Mouse (Mus musculus) thymus, adult 2 months (tissue): Measurements from ENCODE around the gene Gm3336. TPM values are rescaled to one million over a fixed set of nuclear protein-coding genes. Genes with fewer than 3 reads are reported as not detected.
A peak's percentile ranks its signal among the peaks of the same experiment; 100 is the strongest.

Experiments used
- DNase-seq: peaks from one replicate; pipeline ENCODE4 v3.0.0; 2021
- H3K27ac ChIP-seq: fragments of 200-500 bp; 2 replicates; pipeline ENCODE4 v1.5.1; 2012; ENCODE audit warnings: low read length, control low read depth; ENCODE audit not compliant: control insufficient read depth, insufficient read depth
- H3K27me3 ChIP-seq: fragments of 200-500 bp; 2 replicates; pipeline ENCODE4 v1.6.1; 2012; ENCODE audit warnings: mild to moderate bottlenecking, low read length, moderate library complexity, mixed read lengths; ENCODE audit not compliant: control insufficient read depth, insufficient read depth
- H3K36me3 ChIP-seq: fragments of 200-500 bp; 2 replicates; pipeline ENCODE4 v1.6.1; 2012; ENCODE audit warnings: mild to moderate bottlenecking, low read length, moderate library complexity; ENCODE audit not compliant: control insufficient read depth, insufficient read depth
- H3K4me1 ChIP-seq: fragments of 200-500 bp; replicated peaks from 2 replicates; pipeline ENCODE4 v1.6.1; 2012; ENCODE audit warnings: low read length; ENCODE audit not compliant: control insufficient read depth, insufficient read depth
- H3K4me3 ChIP-seq: fragments of 200-500 bp; 2 replicates; pipeline ENCODE4 v1.5.1; 2012; ENCODE audit warnings: mild to moderate bottlenecking, low read length, control low read depth, moderate library complexity; ENCODE audit not compliant: control insufficient read depth, insufficient read depth
- CTCF ChIP-seq: fragments of 200-500 bp; IDR thresholded peaks from 2 replicates; pipeline ENCODE4 v1.5.1; 2012; ENCODE audit warnings: mild to moderate bottlenecking, control low read depth, low read length, moderate library complexity, borderline replicate concordance; ENCODE audit not compliant: control insufficient read depth, poor library complexity, insufficient read depth; ENCODE audit errors: extremely low read depth
- POLR2A ChIP-seq: fragments of 200-500 bp; IDR thresholded peaks from 2 replicates; pipeline ENCODE4 v1.6.1; 2012; ENCODE audit warnings: mild to moderate bottlenecking, low read length, control low read depth, moderate library complexity; ENCODE audit not compliant: control insufficient read depth, poor library complexity, insufficient read depth; ENCODE audit errors: extremely low read depth
- WGBS: fragments of 180-500 bp; shearing (Covaris S2); methylation state at CpG from one replicate; pipeline ENCODE4 v1.1.7; 2018; 5-methylcytosine and 5-hydroxymethylcytosine counted together
- polyA plus RNA-seq: library from polyadenylated mRNA; depleted of rRNA; stranded (reverse); fragments of >200 nt; gene quantifications from 2 replicates; pipeline ENCODE4 v1.2.3, GENCODE M21; 2012; rRNA removed

The Gm3336 gene
- 0.48 and 0.50 TPM in 2 replicates for polyA plus RNA-seq

DNA sequence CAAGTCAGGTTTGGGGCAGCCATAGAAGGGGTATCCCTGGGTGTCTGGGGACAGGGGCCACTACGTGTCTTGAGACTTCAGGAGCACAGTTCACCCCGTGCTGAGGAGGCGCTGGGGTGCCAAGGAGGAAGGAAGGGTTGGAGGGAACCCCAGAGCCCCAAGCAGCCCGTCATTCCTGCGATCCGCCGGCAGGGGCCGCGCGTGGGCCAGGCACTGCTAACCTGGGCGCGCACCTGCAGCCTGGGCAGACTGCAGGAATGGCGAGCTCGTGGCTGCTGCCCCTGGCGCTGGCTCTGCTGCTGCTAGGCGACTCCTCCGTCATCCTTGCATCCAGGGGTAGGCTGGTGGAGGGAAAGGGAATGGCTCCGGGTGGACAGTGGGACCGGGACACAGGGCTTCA, at the start of gene Gm3336:
Gm3336 (plus strand) TSS at position 247 of the 400 bp plus-strand sequence.
- no peaks in the 10 kb centered on the region for H3K4me1 ChIP-seq
- TF ChIP-seq CTCF (peak; percentile 97), POLR2A (no peak)
- WGBS = 2% methylated on average over 19 of the region's 19 CpGs
- H3K27ac ChIP-seq = no peak within 1 kb of the TSS
- H3K4me3 ChIP-seq = no peak within 1 kb of the TSS
- H3K36me3 ChIP-seq = no peaks in the 10 kb centered on the region
- peak; percentile 85 for DNase-seq
- no peaks in the 10 kb centered on the region for H3K27me3 ChIP-seq

GRCm38 (mm10) chr8:70671615-70672324, 46.6 kb upstream of the Gm3336 start:
- 95% methylated on average over 10 of the region's 10 CpGs for WGBS
- H3K4me3 ChIP-seq = no peak overlapping the region
- TF ChIP-seq CTCF (no peak), POLR2A (no peak)
- H3K36me3 ChIP-seq = no peaks in the 10 kb centered on the region
- no peak for DNase-seq
- no peak overlapping the region for H3K27ac ChIP-seq
- H3K27me3 ChIP-seq = no peaks in the 10 kb centered on the region
- H3K4me1 ChIP-seq = peaks cover 41% of the 10 kb centered on the region

DNA sequence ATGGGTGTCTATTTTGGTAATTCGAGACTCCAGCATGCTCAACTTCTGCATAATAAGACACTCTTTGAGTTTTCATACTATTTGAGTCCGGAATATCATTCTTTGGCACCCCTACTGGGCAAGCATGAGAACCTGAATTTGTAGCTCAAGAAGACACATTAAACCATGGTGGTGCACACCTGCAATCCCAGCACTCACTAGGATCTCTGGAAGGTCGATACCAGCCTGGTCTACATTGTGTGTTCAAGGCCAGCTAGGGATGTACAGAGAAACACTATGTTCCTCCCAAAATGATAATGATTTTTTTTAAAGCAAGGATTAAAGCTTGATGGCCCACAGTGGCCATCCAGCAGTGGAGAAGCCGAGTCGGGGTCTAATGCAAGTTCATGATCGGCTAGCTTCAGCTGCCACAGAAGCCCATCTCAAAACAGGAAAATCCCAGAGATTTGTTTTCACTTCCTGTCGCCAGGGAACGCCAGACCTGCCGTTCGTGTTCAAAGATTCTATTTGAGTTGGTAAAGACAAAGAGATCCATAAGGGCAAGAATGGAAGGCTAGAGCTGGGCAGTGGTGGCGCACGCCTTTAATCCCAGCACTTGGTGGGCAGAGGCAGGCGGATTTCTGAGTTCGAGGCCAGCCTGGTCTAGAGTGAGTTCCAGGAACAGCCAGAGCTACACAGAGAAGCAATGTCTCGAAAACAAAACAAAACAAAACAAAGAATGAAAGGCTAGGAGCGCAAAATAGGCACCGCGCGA, 45.8 kb upstream of the Gm3336 start:
- peak; percentile 27 for DNase-seq
- WGBS = 37% methylated on average over 19 of the region's 19 CpGs
- Histone ChIP-seq H3K4me1 (peaks cover 35% of the 10 kb centered on the region), H3K27me3 (no peaks in the 10 kb centered on the region), H3K4me3 (peak overlapping the region; percentile 18; the same call in 1 of the 2 replicates), H3K36me3 (no peaks in the 10 kb centered on the region), H3K27ac (peak overlapping the region; percentile 62)
- no peak for TF ChIP-seq CTCF
- no peak for TF ChIP-seq POLR2A

DNA sequence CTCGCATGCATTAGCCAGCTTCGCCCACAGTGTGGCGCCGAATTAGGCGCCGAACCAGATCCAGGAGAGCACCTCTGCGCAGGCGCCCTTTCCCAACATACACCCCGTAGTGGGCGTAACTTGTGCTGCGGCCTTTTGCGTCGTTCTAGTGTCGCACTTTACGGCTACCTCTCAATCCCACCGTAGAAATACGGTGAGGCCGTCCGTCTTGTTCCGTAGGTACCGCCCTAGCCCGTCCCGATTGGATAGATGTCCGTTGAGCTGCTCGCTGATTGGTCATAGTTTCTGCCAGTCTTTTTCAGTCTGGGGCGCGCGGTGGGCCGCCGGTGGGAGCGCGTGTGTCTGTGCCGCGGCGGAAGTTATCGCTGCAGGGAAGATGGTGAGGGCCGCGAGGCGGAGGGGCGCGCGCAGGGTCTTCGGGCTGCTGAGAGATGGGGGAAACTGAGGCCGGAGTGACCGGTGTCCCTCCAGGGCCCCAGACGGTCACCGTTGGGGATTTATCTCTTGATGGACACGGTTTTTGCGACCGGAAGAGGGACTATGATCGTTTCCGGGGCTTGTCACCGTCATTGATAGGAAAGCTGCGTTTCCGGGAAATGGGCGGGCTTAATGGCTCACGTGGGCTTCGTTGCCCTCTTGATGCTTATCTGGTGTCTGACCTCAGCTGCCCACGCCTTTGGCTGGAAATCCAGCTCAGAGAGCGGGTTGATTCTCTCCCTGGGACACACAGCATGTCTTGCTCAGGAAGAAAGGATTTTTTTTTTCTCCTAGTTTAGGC, 45.1 kb upstream of the Gm3336 start, which contains the start of gene Lsm4:
Lsm4 (plus strand) TSS at position 170 of the 778 bp plus-strand sequence.
- WGBS = under 1% methylated on average over 60 of the region's 60 CpGs
- TF ChIP-seq POLR2A (peak; percentile 94), CTCF (peak; percentile 86; the same call in 1 of the 2 replicates)
- 0 out of 2 replicates have a peak, but pooled peaks cover 3% of the 10 kb centered on the region for H3K36me3 ChIP-seq
- peak within 1 kb of the TSS; percentile 81 for H3K27ac ChIP-seq
- H3K27me3 ChIP-seq = no peaks in the 10 kb centered on the region
- DNase-seq = peak; percentile 98
- H3K4me3 ChIP-seq = peak within 1 kb of the TSS; percentile 58
- H3K4me1 ChIP-seq = peaks cover 30% of the 10 kb centered on the region

- Histone ChIP-seq H3K36me3 (0 out of 2 replicates have a peak, but pooled peaks cover 3% of the 10 kb centered on the region), H3K4me3 (peak overlapping the region; percentile 21; the same call in 1 of the 2 replicates), H3K27me3 (no peaks in the 10 kb centered on the region), H3K27ac (peak overlapping the region; percentile 81), H3K4me1 (peaks cover 30% of the 10 kb centered on the region)
- 85% methylated on average over 3 of the region's 3 CpGs for WGBS
- no peak for TF ChIP-seq CTCF
- TF ChIP-seq POLR2A = no peak
- DNase-seq = no peak
Observed at GRCm38 (mm10) chr8:70674109-70674508, 44.2 kb upstream of the Gm3336 start.

- H3K27me3 ChIP-seq = no peaks in the 10 kb centered on the region
- TF ChIP-seq POLR2A = no peak
- TF ChIP-seq CTCF = 0 out of 2 replicates have a peak, but pooled peaks have one; percentile 12
- H3K36me3 ChIP-seq = 0 out of 2 replicates have a peak, but pooled peaks cover 3% of the 10 kb centered on the region
- no peak for DNase-seq
- no peak overlapping the region for H3K4me3 ChIP-seq
- H3K4me1 ChIP-seq = peaks cover 30% of the 10 kb centered on the region
- peak overlapping the region; percentile 81 for H3K27ac ChIP-seq
- 50% methylated on average over 4 of the region's 4 CpGs for WGBS
Observed at GRCm38 (mm10) chr8:70674716-70675115, 43.6 kb upstream of the Gm3336 start.
